Mouse (Mus musculus): ENCODE data around the gene Nfatc3.

The Nfatc3 gene

GRCm38 (mm10) chr8:106149025-106149424 is 90.4 kb downstream of the Nfatc3 start:
- DNase-seq = no peak

GRCm38 (mm10) chr8:106149801-106150652 is 91.4 kb downstream of the Nfatc3 start, which contains the start of gene Pla2g15:
Gene Pla2g15 (plus strand): TSS chr8:106150399.
- peak; percentile 89 for DNase-seq

GRCm38 (mm10) chr8:106150653-106151000 is 92.0 kb downstream of the Nfatc3 start:
- no peak for DNase-seq

GRCm38 (mm10) chr8:106151041-106151440 is 92.4 kb downstream of the Nfatc3 start:
- DNase-seq = no peak

- DNase-seq = no peak
These were observed 94.2 kb downstream of the Nfatc3 start for GRCm38 (mm10) chr8:106152876-106153275.

- no peak for DNase-seq
These were observed 98.8 kb downstream of the Nfatc3 start for GRCm38 (mm10) chr8:106157419-106157818.

- DNase-seq = no peak
These were observed 99.7 kb downstream of the Nfatc3 start for GRCm38 (mm10) chr8:106158381-106158780.

- DNase-seq = no peak
These were observed 101.2 kb downstream of the Nfatc3 start for GRCm38 (mm10) chr8:106159876-106160275.

- DNase-seq = no peak
These were observed 104.6 kb downstream of the Nfatc3 start for GRCm38 (mm10) chr8:106163251-106163650.

- peak; percentile 62 for DNase-seq
These were observed 106.8 kb downstream of the Nfatc3 start for GRCm38 (mm10) chr8:106165460-106165859.

GRCm38 (mm10) chr8:106168356-106169016 is 109.8 kb downstream of the Nfatc3 start, which contains the start of gene Slc7a6:
Gene Slc7a6 (plus strand): TSS chr8:106168857.
- peak; percentile 85 for DNase-seq

GRCm38 (mm10) chr8:106169017-106169933 is 110.6 kb downstream of the Nfatc3 start:
- DNase-seq = peak; percentile 52

GRCm38 (mm10) chr8:106169934-106170480 is 111.4 kb downstream of the Nfatc3 start:
- no peak for DNase-seq

GRCm38 (mm10) chr8:106173566-106173965 is 114.9 kb downstream of the Nfatc3 start:
- no peak for DNase-seq

- no peak for DNase-seq
These were observed 118.3 kb downstream of the Nfatc3 start for GRCm38 (mm10) chr8:106176891-106177290.

GRCm38 (mm10) chr8:106177594-106177993 is 119.0 kb downstream of the Nfatc3 start:
- no peak for DNase-seq

GRCm38 (mm10) chr8:106178428-106178827 is 119.8 kb downstream of the Nfatc3 start:
- DNase-seq = no peak

All from cerebellum, adult 11-12 months (tissue).